Mouse (Mus musculus): ENCODE measurements around the gene Rab25. TPM values are rescaled to one million over a fixed set of nuclear protein-coding genes. Genes with fewer than 3 reads are reported as not detected.
A peak's percentile ranks its signal among the peaks of the same experiment; 100 is the strongest.

Gene Rab25
- polyA plus RNA-seq, 1 experiment from 2014 or later: not detected

GRCm38 (mm10) chr3:88533706-88534105, 14.4 kb downstream of the Rab25 start:
- peak overlapping the region; percentile 98 for H3K9ac ChIP-seq (replicated peaks; ENCODE audit: low read length)
- peaks cover 65% of the 10 kb centered on the region for H3K4me1 ChIP-seq (ENCODE audit: control insufficient read depth, insufficient read depth, low read length)
- no peaks in the 10 kb centered on the region for H3K9me3 ChIP-seq (ENCODE audit: control insufficient read depth, low read length)
- no peak for ATAC-seq (ENCODE audit: low FRiP score, low TSS enrichment)
- peak overlapping the region; percentile 98 for H3K4me2 ChIP-seq (ENCODE audit: low read length)
- H3K36me3 ChIP-seq (ENCODE audit: control insufficient read depth, insufficient read depth, low read length): peaks cover 40% of the 10 kb centered on the region
- DNase-seq: peak; percentile 36
- 3% methylated on average over 5 of the region's 5 CpGs for WGBS
- peak overlapping the region; percentile 99 for H3K27ac ChIP-seq (replicated peaks; ENCODE audit: low read depth, low read length)
- H3K4me3 ChIP-seq (replicated peaks; ENCODE audit: low read depth, low read length): peak overlapping the region; percentile 52
- H3K27me3 ChIP-seq (ENCODE audit: control insufficient read depth, insufficient read depth, low read length): no peaks in the 10 kb centered on the region

DNA sequence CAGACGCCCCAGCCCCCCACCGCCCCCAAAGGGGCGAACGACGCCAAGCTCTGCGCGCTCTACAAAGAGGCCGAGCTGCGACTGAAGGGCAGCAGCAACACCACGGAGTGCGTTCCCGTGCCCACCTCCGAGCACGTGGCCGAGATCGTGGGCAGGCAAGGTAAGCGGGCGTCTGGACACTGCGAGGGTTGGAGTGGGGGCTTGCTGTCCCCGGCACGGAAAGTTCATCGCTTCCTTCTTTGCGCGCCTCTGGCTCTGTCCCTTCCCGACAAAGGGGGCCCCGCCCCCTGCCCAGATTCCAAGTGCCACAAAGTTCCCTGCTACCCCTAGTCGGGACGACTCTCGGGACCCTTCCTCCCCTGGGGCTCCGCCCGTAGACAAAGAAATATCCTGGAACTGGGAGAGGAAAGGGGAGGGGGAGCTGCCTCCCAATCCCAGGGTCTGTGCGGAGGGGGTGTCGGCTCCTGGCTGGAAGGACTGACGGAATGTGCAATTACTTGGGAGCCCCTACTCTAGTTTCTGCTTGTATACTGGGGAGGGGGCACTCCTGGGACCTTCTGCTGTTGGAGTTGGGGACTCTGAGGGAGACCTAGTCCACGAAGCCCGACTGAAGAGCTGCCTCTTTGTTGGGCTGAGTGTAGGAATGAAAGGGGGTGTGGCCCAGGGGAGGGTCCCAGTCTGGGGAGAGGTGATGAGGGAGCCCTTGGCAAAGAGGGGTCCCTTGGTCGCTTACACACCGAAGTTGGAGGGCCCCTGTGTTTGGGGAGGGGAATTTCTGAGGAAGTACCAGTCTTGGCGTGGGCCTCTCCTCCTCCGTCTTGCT, 15.2 kb downstream of the Rab25 start:
- WGBS: 0% methylated on average over 40 of the region's 40 CpGs
- H3K9me3 ChIP-seq (ENCODE audit: control insufficient read depth, low read length): no peaks in the 10 kb centered on the region
- peak overlapping the region; percentile 99 for H3K27ac ChIP-seq (replicated peaks; ENCODE audit: low read depth, low read length)
- H3K9ac ChIP-seq (replicated peaks; ENCODE audit: low read length): peak overlapping the region; percentile 98
- peaks cover 62% of the 10 kb centered on the region for H3K4me1 ChIP-seq (ENCODE audit: control insufficient read depth, insufficient read depth, low read length)
- DNase-seq (peak; percentile 82), ATAC-seq (ENCODE audit: low FRiP score, low TSS enrichment) (peak; percentile 18)
- H3K36me3 ChIP-seq (ENCODE audit: control insufficient read depth, insufficient read depth, low read length): peaks cover 32% of the 10 kb centered on the region
- no peaks in the 10 kb centered on the region for H3K27me3 ChIP-seq (ENCODE audit: control insufficient read depth, insufficient read depth, low read length)
- H3K4me2 ChIP-seq (ENCODE audit: low read length): peak overlapping the region; percentile 98
- H3K4me3 ChIP-seq (replicated peaks; ENCODE audit: low read depth, low read length): peak overlapping the region; percentile 52

- DNase-seq: no peak
- ATAC-seq (ENCODE audit: low FRiP score, low TSS enrichment): no peak
Observed at GRCm38 (mm10) chr3:88532299-88532674, 15.8 kb downstream of the Rab25 start, which contains the start of gene Mex3a. Gene Mex3a (plus strand): TSS chr3:88532395.

GRCm38 (mm10) chr3:88531348-88532298, 16.5 kb downstream of the Rab25 start:
- Histone ChIP-seq H3K4me3 (replicated peaks; ENCODE audit: low read depth, low read length) (peak overlapping the region; percentile 52), H3K9me3 (ENCODE audit: control insufficient read depth, low read length) (no peaks in the 10 kb centered on the region), H3K27ac (replicated peaks; ENCODE audit: low read depth, low read length) (peak overlapping the region; percentile 99), H3K36me3 (ENCODE audit: control insufficient read depth, insufficient read depth, low read length) (peaks cover 19% of the 10 kb centered on the region), H3K9ac (replicated peaks; ENCODE audit: low read length) (peak overlapping the region; percentile 98), H3K4me2 (ENCODE audit: low read length) (peak overlapping the region; percentile 98), H3K27me3 (ENCODE audit: control insufficient read depth, insufficient read depth, low read length) (no peaks in the 10 kb centered on the region), H3K4me1 (ENCODE audit: control insufficient read depth, insufficient read depth, low read length) (peaks cover 62% of the 10 kb centered on the region)
- ATAC-seq (ENCODE audit: low FRiP score, low TSS enrichment): peak; percentile 81
- peak; percentile 95 for DNase-seq
- WGBS: under 1% methylated on average over 61 of the region's 63 CpGs

More at GRCm38 (mm10) chr3:88532299-88532674, 15.8 kb downstream of the Rab25 start, which contains the start of gene Mex3a:
- H3K9ac ChIP-seq (replicated peaks; ENCODE audit: low read length): peak within 1 kb of the TSS; percentile 98
- H3K9me3 ChIP-seq (ENCODE audit: control insufficient read depth, low read length): no peaks in the 10 kb centered on the region
- peak within 1 kb of the TSS; percentile 52 for H3K4me3 ChIP-seq (replicated peaks; ENCODE audit: low read depth, low read length)
- H3K4me1 ChIP-seq (ENCODE audit: control insufficient read depth, insufficient read depth, low read length): peaks cover 62% of the 10 kb centered on the region
- H3K4me2 ChIP-seq (ENCODE audit: low read length): peak within 1 kb of the TSS; percentile 98
- peak within 1 kb of the TSS; percentile 99 for H3K27ac ChIP-seq (replicated peaks; ENCODE audit: low read depth, low read length)
- under 1% methylated on average over 18 of the region's 31 CpGs for WGBS
- H3K27me3 ChIP-seq (ENCODE audit: control insufficient read depth, insufficient read depth, low read length): no peaks in the 10 kb centered on the region
- H3K36me3 ChIP-seq (ENCODE audit: control insufficient read depth, insufficient read depth, low read length): peaks cover 26% of the 10 kb centered on the region

DNA sequence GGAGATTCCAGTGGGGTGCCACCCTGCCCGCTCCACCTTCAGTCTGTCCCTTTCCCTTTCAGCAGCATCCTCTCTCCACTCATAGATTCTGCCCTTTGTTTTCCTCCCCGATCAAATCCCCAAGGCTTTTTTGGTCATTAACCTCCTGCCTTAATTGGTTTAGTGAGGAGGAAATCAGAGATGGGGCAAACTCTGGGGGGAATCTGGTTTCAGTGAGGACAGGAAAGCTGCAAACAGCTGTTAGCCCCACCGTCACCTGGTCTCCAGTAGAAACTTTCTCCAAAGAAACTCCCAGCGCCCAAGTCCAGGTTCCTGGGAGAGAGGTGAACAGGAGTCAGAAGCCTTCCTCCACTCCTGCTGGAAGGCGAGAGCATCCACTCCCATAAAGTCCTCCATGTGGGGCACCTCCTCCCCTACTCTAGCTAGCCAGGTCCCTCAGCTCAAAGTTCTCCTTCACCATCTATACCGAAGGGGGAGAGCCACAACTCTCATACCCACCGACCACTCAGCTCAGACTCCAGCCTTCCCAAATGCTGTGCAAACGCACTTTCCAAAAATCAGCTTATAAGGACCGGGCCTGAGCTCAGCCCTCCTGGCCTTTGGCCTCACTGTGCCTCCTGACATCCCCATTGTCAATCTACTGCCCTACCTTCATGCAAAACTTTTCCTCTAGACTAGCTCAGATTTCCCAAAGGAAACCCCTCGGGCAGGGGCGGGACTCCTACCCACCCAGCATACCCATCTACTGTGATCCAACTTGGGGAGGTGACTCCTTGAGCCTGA, 17.8 kb downstream of the Rab25 start:
- WGBS: 4% methylated on average over 11 of the region's 11 CpGs
- Histone ChIP-seq H3K4me2 (ENCODE audit: low read length) (peak overlapping the region; percentile 98), H3K36me3 (ENCODE audit: control insufficient read depth, insufficient read depth, low read length) (peaks cover 6% of the 10 kb centered on the region), H3K9ac (replicated peaks; ENCODE audit: low read length) (peak overlapping the region; percentile 98), H3K4me1 (ENCODE audit: control insufficient read depth, insufficient read depth, low read length) (peaks cover 57% of the 10 kb centered on the region), H3K27ac (replicated peaks; ENCODE audit: low read depth, low read length) (peak overlapping the region; percentile 99), H3K9me3 (ENCODE audit: control insufficient read depth, low read length) (no peaks in the 10 kb centered on the region), H3K27me3 (ENCODE audit: control insufficient read depth, insufficient read depth, low read length) (no peaks in the 10 kb centered on the region), H3K4me3 (replicated peaks; ENCODE audit: low read depth, low read length) (peak overlapping the region; percentile 52)
- ATAC-seq (ENCODE audit: low FRiP score, low TSS enrichment) (no peak), DNase-seq (peak; percentile 35)

DNA sequence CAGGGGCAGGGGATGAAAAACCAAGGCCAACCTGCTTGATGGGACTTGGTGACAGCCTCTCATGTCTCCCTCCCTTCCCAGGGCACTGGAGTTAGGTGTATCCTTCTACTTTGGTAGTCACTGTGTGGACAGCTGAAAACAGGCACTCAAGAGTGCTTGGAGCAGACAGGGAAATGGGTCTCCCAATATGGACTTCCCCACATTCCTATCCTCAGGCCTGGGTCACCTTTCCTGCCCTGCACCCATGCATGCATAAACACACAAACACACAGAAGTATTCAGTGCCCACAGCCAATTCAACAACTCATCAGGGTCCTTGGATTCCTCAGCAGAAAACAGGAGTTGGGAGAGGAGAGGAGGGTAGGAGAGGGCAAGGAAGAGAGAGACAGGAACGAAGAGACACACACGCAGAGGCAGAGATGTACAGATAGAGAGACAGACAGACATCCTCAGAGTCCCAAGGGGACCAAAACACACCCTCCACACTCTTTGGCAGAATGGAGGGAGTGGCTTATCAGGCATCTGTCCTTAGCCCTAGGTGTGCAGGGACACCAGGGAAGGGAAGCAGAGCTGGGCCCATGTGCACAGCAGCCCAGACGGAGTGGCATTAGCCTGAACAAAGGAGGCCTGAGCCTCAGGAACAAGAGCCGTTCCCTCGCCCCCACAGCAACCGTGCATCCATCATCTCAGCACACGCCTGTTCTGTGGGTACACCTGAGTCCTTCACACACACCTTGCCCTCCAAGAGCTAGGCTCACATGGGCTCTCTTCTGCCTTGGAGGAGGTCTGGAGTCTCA, 18.7 kb downstream of the Rab25 start:
- H3K4me3 ChIP-seq (replicated peaks; ENCODE audit: low read depth, low read length): peak overlapping the region; percentile 52
- DNase-seq (peak; percentile 49), ATAC-seq (ENCODE audit: low FRiP score, low TSS enrichment) (no peak)
- 12% methylated on average over 7 of the region's 7 CpGs for WGBS
- H3K27me3 ChIP-seq (ENCODE audit: control insufficient read depth, insufficient read depth, low read length): no peaks in the 10 kb centered on the region
- peak overlapping the region; percentile 99 for H3K27ac ChIP-seq (replicated peaks; ENCODE audit: low read depth, low read length)
- peaks cover 8% of the 10 kb centered on the region; the same call in 1 of the 2 replicates for H3K36me3 ChIP-seq (ENCODE audit: control insufficient read depth, insufficient read depth, low read length)
- H3K4me2 ChIP-seq (ENCODE audit: low read length): peak overlapping the region; percentile 98
- no peaks in the 10 kb centered on the region for H3K9me3 ChIP-seq (ENCODE audit: control insufficient read depth, low read length)
- peaks cover 49% of the 10 kb centered on the region for H3K4me1 ChIP-seq (ENCODE audit: control insufficient read depth, insufficient read depth, low read length)
- H3K9ac ChIP-seq (replicated peaks; ENCODE audit: low read length): peak overlapping the region; percentile 98

GRCm38 (mm10) chr3:88528646-88529045, 19.5 kb downstream of the Rab25 start:
- peak overlapping the region; percentile 52 for H3K4me3 ChIP-seq (replicated peaks; ENCODE audit: low read depth, low read length)
- no peak for DNase-seq
- no peaks in the 10 kb centered on the region for H3K9me3 ChIP-seq (ENCODE audit: control insufficient read depth, low read length)
- H3K27ac ChIP-seq (replicated peaks; ENCODE audit: low read depth, low read length): no peak overlapping the region
- peaks cover 46% of the 10 kb centered on the region for H3K4me1 ChIP-seq (ENCODE audit: control insufficient read depth, insufficient read depth, low read length)
- no peaks in the 10 kb centered on the region for H3K27me3 ChIP-seq (ENCODE audit: control insufficient read depth, insufficient read depth, low read length)
- WGBS: 87% methylated on average over 11 of the region's 11 CpGs
- ATAC-seq (ENCODE audit: low FRiP score, low TSS enrichment): no peak
- peak overlapping the region; percentile 98 for H3K4me2 ChIP-seq (ENCODE audit: low read length)
- peaks cover 14% of the 10 kb centered on the region; the same call in 1 of the 2 replicates for H3K36me3 ChIP-seq (ENCODE audit: control insufficient read depth, insufficient read depth, low read length)
- no peak overlapping the region for H3K9ac ChIP-seq (replicated peaks; ENCODE audit: low read length)
